Mouse (Mus musculus): ENCODE data around the gene C2cd4c.

The C2cd4c gene

GRCm38 (mm10) chr10:79578276-79578675 is 35.5 kb downstream of the C2cd4c start:
- no peak for DNase-seq

- no peak for DNase-seq
These were observed 36.4 kb downstream of the C2cd4c start for GRCm38 (mm10) chr10:79577376-79577775.

- DNase-seq, result no peak
These were observed 38.1 kb downstream of the C2cd4c start for GRCm38 (mm10) chr10:79575754-79576153.

- no peak for DNase-seq
These were observed 39.0 kb downstream of the C2cd4c start for GRCm38 (mm10) chr10:79574796-79575195.

GRCm38 (mm10) chr10:79574350-79574749 is 39.5 kb downstream of the C2cd4c start:
- DNase-seq, result no peak

- DNase-seq, result no peak
These were observed 40.2 kb downstream of the C2cd4c start for GRCm38 (mm10) chr10:79573611-79574010.

- DNase-seq, result no peak
These were observed 42.5 kb downstream of the C2cd4c start for GRCm38 (mm10) chr10:79571314-79571713.

- no peak for DNase-seq
These were observed 43.9 kb downstream of the C2cd4c start for GRCm38 (mm10) chr10:79569921-79570320.

- no peak for DNase-seq
These were observed 54.1 kb downstream of the C2cd4c start for GRCm38 (mm10) chr10:79559716-79560115.

GRCm38 (mm10) chr10:79557496-79557895 is 56.3 kb downstream of the C2cd4c start:
- no peak for DNase-seq

- DNase-seq, result no peak
These were observed 56.9 kb downstream of the C2cd4c start for GRCm38 (mm10) chr10:79556951-79557350.
